Mouse (Mus musculus): ENCODE results near the gene Lzts3. TPM values are rescaled to one million over a fixed set of nuclear protein-coding genes. Genes with fewer than 3 reads are reported as not detected.
A peak's percentile ranks its signal among the peaks of the same experiment; 100 is the strongest.

Gene Lzts3
- total RNA-seq (2014; rRNA removed): 76.8 and 81.8 TPM in 2 replicates
- polyA plus RNA-seq (2015; fragmentation: Nextera tagmentation; extraction: Ambion mirVana): 18.2 and 20.0 TPM in 2 replicates

GRCm38 (mm10) chr2:130642684-130643369 lies at the start of gene Lzts3:
Gene Lzts3 (minus strand): TSS chr2:130642803.
- 0 out of 2 replicates have a peak, but pooled peaks have one; percentile 6 for TF ChIP-seq CTCF (IDR thresholded peaks at IDR 0.05; ENCODE audit: low read depth)
- Histone ChIP-seq H3K4me1 (ENCODE audit: insufficient read depth, low read length) (peaks cover 11% of the 10 kb centered on the region; the same call in 1 of the 2 replicates), H3K27ac (peak within 1 kb of the TSS; percentile 84), H3K4me2 (ENCODE audit: low read depth, low read length) (peak within 1 kb of the TSS; percentile 80), H3K4me3 (ENCODE audit: low read length) (peak within 1 kb of the TSS; percentile 84), H3K9ac (replicated peaks; ENCODE audit: low read length) (peak within 1 kb of the TSS; percentile 80), H3K27me3 (ENCODE audit: insufficient read depth, low read length) (no peaks in the 10 kb centered on the region), H3K9me3 (ENCODE audit: low read length) (no peaks in the 10 kb centered on the region), H3K36me3 (ENCODE audit: insufficient read depth, low read length) (no peaks in the 10 kb centered on the region)
- 3% methylated on average over 29 of the region's 40 CpGs for WGBS
- peak; percentile 96 for ATAC-seq
- peak; percentile 96 for DNase-seq (ENCODE audit: low spot score)

- H3K27me3 ChIP-seq (ENCODE audit: insufficient read depth, low read length): no peaks in the 10 kb centered on the region
- DNase-seq (ENCODE audit: low spot score): no peak
- TF ChIP-seq CTCF (IDR thresholded peaks at IDR 0.05; ENCODE audit: low read depth): no peak
- H3K9ac ChIP-seq (replicated peaks; ENCODE audit: low read length): no peak overlapping the region
- H3K4me1 ChIP-seq (ENCODE audit: insufficient read depth, low read length): no peaks in the 10 kb centered on the region
- no peak overlapping the region for H3K27ac ChIP-seq
- no peak for ATAC-seq
- H3K36me3 ChIP-seq (ENCODE audit: insufficient read depth, low read length): no peaks in the 10 kb centered on the region
- H3K4me3 ChIP-seq (ENCODE audit: low read length): no peak overlapping the region
- H3K9me3 ChIP-seq (ENCODE audit: low read length): no peaks in the 10 kb centered on the region
- no peak overlapping the region for H3K4me2 ChIP-seq (ENCODE audit: low read depth, low read length)
- 84% methylated on average over 2 of the region's 2 CpGs for WGBS
These were observed 46.4 kb upstream of the Lzts3 start for GRCm38 (mm10) chr2:130689011-130689410.

GRCm38 (mm10) chr2:130685426-130685825 lies 42.8 kb upstream of the Lzts3 start:
- H3K27ac ChIP-seq: no peak overlapping the region
- no peaks in the 10 kb centered on the region for H3K9me3 ChIP-seq (ENCODE audit: low read length)
- H3K4me3 ChIP-seq (ENCODE audit: low read length): no peak overlapping the region
- TF ChIP-seq CTCF (IDR thresholded peaks at IDR 0.05; ENCODE audit: low read depth): no peak
- H3K9ac ChIP-seq (replicated peaks; ENCODE audit: low read length): no peak overlapping the region
- no peaks in the 10 kb centered on the region for H3K27me3 ChIP-seq (ENCODE audit: insufficient read depth, low read length)
- H3K36me3 ChIP-seq (ENCODE audit: insufficient read depth, low read length): peaks cover 16% of the 10 kb centered on the region
- ATAC-seq (no peak), DNase-seq (ENCODE audit: low spot score) (no peak)
- no peaks in the 10 kb centered on the region for H3K4me1 ChIP-seq (ENCODE audit: insufficient read depth, low read length)
- WGBS: 91% methylated on average over 9 of the region's 9 CpGs
- no peak overlapping the region for H3K4me2 ChIP-seq (ENCODE audit: low read depth, low read length)

- no peak overlapping the region for H3K27ac ChIP-seq
- H3K4me1 ChIP-seq (ENCODE audit: insufficient read depth, low read length): no peaks in the 10 kb centered on the region
- no peak for TF ChIP-seq CTCF (IDR thresholded peaks at IDR 0.05; ENCODE audit: low read depth)
- H3K4me2 ChIP-seq (ENCODE audit: low read depth, low read length): no peak overlapping the region
- no peak for ATAC-seq
- DNase-seq (ENCODE audit: low spot score): no peak
- no peaks in the 10 kb centered on the region for H3K9me3 ChIP-seq (ENCODE audit: low read length)
- H3K27me3 ChIP-seq (ENCODE audit: insufficient read depth, low read length): no peaks in the 10 kb centered on the region
- no peak overlapping the region for H3K4me3 ChIP-seq (ENCODE audit: low read length)
- 73% methylated on average over 3 of the region's 3 CpGs for WGBS
- peaks cover 52% of the 10 kb centered on the region for H3K36me3 ChIP-seq (ENCODE audit: insufficient read depth, low read length)
- H3K9ac ChIP-seq (replicated peaks; ENCODE audit: low read length): no peak overlapping the region
These were observed 38.9 kb upstream of the Lzts3 start for GRCm38 (mm10) chr2:130681531-130681930.

- no peaks in the 10 kb centered on the region for H3K4me1 ChIP-seq (ENCODE audit: insufficient read depth, low read length)
- peaks cover 68% of the 10 kb centered on the region for H3K36me3 ChIP-seq (ENCODE audit: insufficient read depth, low read length)
- no peaks in the 10 kb centered on the region for H3K27me3 ChIP-seq (ENCODE audit: insufficient read depth, low read length)
- no peak overlapping the region for H3K4me3 ChIP-seq (ENCODE audit: low read length)
- ATAC-seq: no peak
- no peak for DNase-seq (ENCODE audit: low spot score)
- H3K27ac ChIP-seq: no peak overlapping the region
- no peak for TF ChIP-seq CTCF (IDR thresholded peaks at IDR 0.05; ENCODE audit: low read depth)
- H3K9me3 ChIP-seq (ENCODE audit: low read length): no peaks in the 10 kb centered on the region
- whole genome bisulfite sequencing: 88% methylated on average over 6 of the region's 6 CpGs
- no peak overlapping the region for H3K9ac ChIP-seq (replicated peaks; ENCODE audit: low read length)
- no peak overlapping the region for H3K4me2 ChIP-seq (ENCODE audit: low read depth, low read length)
These were observed 37.3 kb upstream of the Lzts3 start for GRCm38 (mm10) chr2:130679899-130680298.

- H3K27ac ChIP-seq: no peak overlapping the region
- no peak for ATAC-seq
These were observed 36.6 kb upstream of the Lzts3 start for GRCm38 (mm10) chr2:130679154-130679553.

GRCm38 (mm10) chr2:130677211-130677610 lies 34.6 kb upstream of the Lzts3 start:
- H3K9ac ChIP-seq (replicated peaks; ENCODE audit: low read length): no peak overlapping the region
- 91% methylated on average over 10 of the region's 10 CpGs for WGBS
- ATAC-seq (no peak), DNase-seq (ENCODE audit: low spot score) (no peak)
- no peaks in the 10 kb centered on the region for H3K9me3 ChIP-seq (ENCODE audit: low read length)
- no peak overlapping the region for H3K4me3 ChIP-seq (ENCODE audit: low read length)
- no peak for TF ChIP-seq CTCF (IDR thresholded peaks at IDR 0.05; ENCODE audit: low read depth)
- H3K4me1 ChIP-seq (ENCODE audit: insufficient read depth, low read length): no peaks in the 10 kb centered on the region
- no peak overlapping the region for H3K27ac ChIP-seq
- peaks cover 70% of the 10 kb centered on the region for H3K36me3 ChIP-seq (ENCODE audit: insufficient read depth, low read length)
- H3K4me2 ChIP-seq (ENCODE audit: low read depth, low read length): no peak overlapping the region
- H3K27me3 ChIP-seq (ENCODE audit: insufficient read depth, low read length): no peaks in the 10 kb centered on the region

More at GRCm38 (mm10) chr2:130679154-130679553, 36.6 kb upstream of the Lzts3 start:
- Histone ChIP-seq H3K9ac (replicated peaks; ENCODE audit: low read length) (no peak overlapping the region), H3K4me1 (ENCODE audit: insufficient read depth, low read length) (no peaks in the 10 kb centered on the region), H3K4me3 (ENCODE audit: low read length) (no peak overlapping the region), H3K36me3 (ENCODE audit: insufficient read depth, low read length) (peaks cover 72% of the 10 kb centered on the region), H3K27me3 (ENCODE audit: insufficient read depth, low read length) (no peaks in the 10 kb centered on the region), H3K4me2 (ENCODE audit: low read depth, low read length) (no peak overlapping the region), H3K9me3 (ENCODE audit: low read length) (no peaks in the 10 kb centered on the region)
- TF ChIP-seq CTCF (IDR thresholded peaks at IDR 0.05; ENCODE audit: low read depth): no peak
- WGBS: 94% methylated on average over 12 of the region's 12 CpGs
- no peak for DNase-seq (ENCODE audit: low spot score)

Data from hindbrain, postnatal 0 days (tissue).